Mouse (Mus musculus) megakaryocyte, embryonic 14.5 days (primary cell): Measurements from ENCODE around the gene Arsb.

ENCODE experiments used
- FLI1 ChIP-seq: IDR thresholded peaks from 2 replicates; pipeline ENCODE4 v1.6.1; 2012; ENCODE audit warnings: low read length, inconsistent platforms, mixed read lengths
- GATA1 ChIP-seq: IDR thresholded peaks from 3 replicates; pipeline ENCODE4 v1.6.1; 2012; ENCODE audit warnings: mixed read lengths, low read length, inconsistent platforms, borderline replicate concordance

DNA sequence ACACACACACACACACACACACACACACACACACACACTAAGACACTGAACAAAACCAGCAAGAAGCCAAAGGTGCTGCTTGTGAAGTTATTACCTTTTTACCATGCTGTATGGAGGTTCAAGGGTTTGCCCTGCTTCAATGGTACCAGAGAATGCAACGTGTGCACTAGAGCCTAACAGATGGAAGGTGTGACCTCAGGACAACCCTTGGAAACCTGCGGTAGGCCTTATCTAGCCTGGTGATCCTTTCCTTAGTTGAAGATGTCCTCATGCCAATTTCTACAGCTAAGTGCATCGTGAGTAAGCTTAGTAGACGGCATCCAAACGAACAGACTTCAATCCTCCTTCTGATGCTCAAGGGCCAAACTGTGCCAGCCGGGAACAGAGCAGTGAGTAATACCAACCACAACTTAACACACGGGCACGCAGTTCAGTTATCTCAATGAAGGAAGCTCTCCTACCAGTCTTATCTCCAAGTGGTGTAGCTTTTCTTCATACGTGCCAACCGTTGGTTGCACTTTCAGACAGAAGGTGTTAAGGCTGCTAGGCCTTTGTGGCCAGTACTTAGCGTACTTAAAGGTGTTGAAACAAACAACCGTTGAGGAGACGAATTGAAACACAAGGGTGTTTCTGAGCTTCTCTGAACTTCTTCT is 7.0 kb upstream of the Arsb start:
- TF ChIP-seq GATA1, result no peak
- no peak for TF ChIP-seq FLI1
